Mouse (Mus musculus): ENCODE measurements around the gene Pjvk. TPM values are rescaled to one million over a fixed set of nuclear protein-coding genes. Genes with fewer than 3 reads are reported as not detected.
"Not testable (repeated sequence)": the region's sequence is repeated elsewhere in the genome, so short reads cannot be mapped to it uniquely, and the experiment has no call there.

Pjvk gene
- polyA plus RNA-seq, 1 experiment: 0.04 TPM

DNA sequence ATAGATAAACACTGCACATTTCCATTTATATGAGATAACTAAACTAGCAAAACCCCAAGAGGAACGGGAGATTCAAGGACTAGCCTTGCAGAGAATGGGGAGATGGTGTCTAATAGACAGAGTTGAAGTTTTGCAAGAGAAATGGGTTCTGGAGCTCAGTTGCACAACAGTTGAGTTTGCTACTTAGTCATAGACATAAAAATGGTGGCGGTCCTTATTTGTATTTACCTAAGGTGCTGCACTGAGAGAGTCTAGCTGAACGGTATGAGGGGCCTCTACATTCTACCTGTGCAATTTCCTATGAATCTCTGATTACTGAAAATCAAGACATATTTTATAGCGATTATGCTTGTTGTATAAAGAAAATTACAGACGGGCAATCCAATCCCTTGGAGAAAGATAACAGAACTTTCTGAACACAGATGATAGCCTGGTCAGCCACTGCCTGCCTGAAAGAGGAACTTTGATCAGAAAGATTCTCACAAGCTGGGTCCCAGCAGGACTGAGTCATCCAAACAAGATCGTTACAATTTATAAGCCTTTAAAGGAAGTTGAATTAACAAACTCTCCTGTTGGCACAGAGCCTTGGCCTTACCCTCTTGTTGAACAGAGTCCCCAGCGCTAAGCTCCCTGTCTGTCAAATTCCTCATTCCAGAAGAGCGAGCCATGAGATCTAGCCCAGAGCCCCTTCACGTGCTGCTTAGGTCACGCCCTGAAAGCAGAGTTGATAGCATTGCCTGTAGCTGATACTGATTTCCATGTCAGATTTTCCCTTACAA is 37.8 kb upstream of the Pjvk start:
- Histone ChIP-seq H3K79me2 (ENCODE audit: control insufficient read depth, insufficient read depth) (no peaks in the 10 kb centered on the region), H3K36me3 (ENCODE audit: control insufficient read depth, insufficient read depth) (no peaks in the 10 kb centered on the region), H3K4me3 (no peak overlapping the region), H3ac (ENCODE audit: control insufficient read depth, insufficient read length) (no peak overlapping the region), H3K27me3 (ENCODE audit: control insufficient read depth, insufficient read depth, insufficient read length) (no peaks in the 10 kb centered on the region), H3K4me2 (ENCODE audit: low read depth) (no peak overlapping the region)
- TF ChIP-seq POLR2AphosphoS2 (IDR thresholded peaks at IDR 0.05; ENCODE audit: insufficient read length, low read depth) (no peak), CEBPB (IDR thresholded peaks at IDR 0.05; ENCODE audit: insufficient read depth, poor library complexity, severe bottlenecking) (no peak), E2F4 (IDR thresholded peaks at IDR 0.05; ENCODE audit: insufficient read depth) (no peak), MYOD1 (IDR thresholded peaks at IDR 0.05; ENCODE audit: control insufficient read depth in 1 of 3, insufficient read length in 2 of 3, low read depth in 2 of 3) (no peak), REST (IDR thresholded peaks at IDR 0.05; ENCODE audit: insufficient read depth, insufficient read length) (no peak), MAX (IDR thresholded peaks at IDR 0.05; ENCODE audit: low read depth) (no peak), TCF3 (IDR thresholded peaks at IDR 0.05; ENCODE audit: insufficient read length, low read depth) (no peak)

DNA sequence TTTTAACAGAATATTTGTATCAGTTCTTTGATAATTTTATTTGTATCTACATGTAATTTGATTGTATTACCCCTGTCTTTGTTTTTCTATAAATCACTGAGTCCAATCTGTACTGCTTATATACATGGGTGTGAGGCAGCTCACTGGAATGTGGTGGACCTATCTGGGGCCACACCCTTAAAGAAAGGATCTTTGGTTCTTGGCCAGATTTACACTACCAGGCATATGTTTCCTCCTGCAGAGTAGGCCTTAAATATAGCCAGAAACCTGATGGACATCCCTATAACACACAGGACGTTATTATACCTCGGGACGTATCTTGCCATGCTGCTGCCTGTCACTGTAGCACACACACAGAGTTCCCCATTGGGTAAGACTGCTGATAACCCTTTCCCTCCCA is 36.3 kb upstream of the Pjvk start:
- Histone ChIP-seq H3K36me3 (ENCODE audit: control insufficient read depth, insufficient read depth) (no peaks in the 10 kb centered on the region), H3K4me3 (no peak overlapping the region), H3K27me3 (ENCODE audit: control insufficient read depth, insufficient read depth, insufficient read length) (no peaks in the 10 kb centered on the region), H3K79me2 (ENCODE audit: control insufficient read depth, insufficient read depth) (no peaks in the 10 kb centered on the region), H3K4me2 (ENCODE audit: low read depth) (no peak overlapping the region), H3ac (ENCODE audit: control insufficient read depth, insufficient read length) (no peak overlapping the region)
- no peak for TF ChIP-seq TCF12 (IDR thresholded peaks at IDR 0.05; ENCODE audit: insufficient read depth, poor library complexity, severe bottlenecking)
- TF ChIP-seq MYOD1 (IDR thresholded peaks at IDR 0.05; ENCODE audit: control insufficient read depth in 1 of 3, insufficient read length in 2 of 3, low read depth in 2 of 3): no peak
- no peak for TF ChIP-seq E2F4 (IDR thresholded peaks at IDR 0.05; ENCODE audit: insufficient read depth)
- no peak for TF ChIP-seq SRF (IDR thresholded peaks at IDR 0.05; ENCODE audit: control insufficient read depth, insufficient read length, low read depth)

DNA sequence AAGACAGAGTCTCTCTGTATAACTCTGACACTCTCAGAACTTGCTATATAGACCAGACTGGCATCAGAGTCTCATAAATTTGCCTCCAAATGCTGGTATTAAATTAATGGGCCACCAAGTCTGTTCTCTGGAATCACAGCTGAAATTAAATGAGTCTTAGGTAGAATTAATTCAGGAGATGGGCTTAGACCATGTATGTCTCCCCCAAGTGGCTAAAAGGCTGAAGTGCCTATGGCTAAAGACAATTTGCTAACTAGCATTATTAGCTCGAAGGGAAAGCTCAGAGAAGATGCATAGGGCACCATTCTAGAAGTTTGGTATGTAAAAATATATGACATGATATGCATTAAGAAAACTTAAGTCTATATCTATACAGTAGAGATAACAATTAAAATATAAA is 30.2 kb upstream of the Pjvk start:
- Histone ChIP-seq H3K79me2 (ENCODE audit: control insufficient read depth, insufficient read depth) (no peaks in the 10 kb centered on the region), H3K36me3 (ENCODE audit: control insufficient read depth, insufficient read depth) (no peaks in the 10 kb centered on the region), H3K27me3 (ENCODE audit: control insufficient read depth, insufficient read depth, insufficient read length) (no peaks in the 10 kb centered on the region), H3K4me3 (no peak overlapping the region), H3ac (ENCODE audit: control insufficient read depth, insufficient read length) (no peak overlapping the region), H3K4me2 (ENCODE audit: low read depth) (no peak overlapping the region)
- TF ChIP-seq POLR2A (IDR thresholded peaks at IDR 0.05; ENCODE audit: insufficient read length, low read depth): no peak
- no peak for TF ChIP-seq MYOG (IDR thresholded peaks at IDR 0.05; ENCODE audit: control insufficient read depth in 1 of 3, insufficient read depth in 1 of 3, insufficient read length in 2 of 3, low read depth in 2 of 3)
- TF ChIP-seq TCF3 (IDR thresholded peaks at IDR 0.05; ENCODE audit: insufficient read length, low read depth): no peak
- TF ChIP-seq E2F4 (IDR thresholded peaks at IDR 0.05; ENCODE audit: insufficient read depth): no peak
- TF ChIP-seq POLR2AphosphoS2 (IDR thresholded peaks at IDR 0.05; ENCODE audit: insufficient read length, low read depth): no peak
- no peak for TF ChIP-seq TCF12 (IDR thresholded peaks at IDR 0.05; ENCODE audit: insufficient read depth, poor library complexity, severe bottlenecking)
- TF ChIP-seq MAX (IDR thresholded peaks at IDR 0.05; ENCODE audit: low read depth): no peak
- no peak for TF ChIP-seq SRF (IDR thresholded peaks at IDR 0.05; ENCODE audit: control insufficient read depth, insufficient read length, low read depth)
- TF ChIP-seq USF1 (IDR thresholded peaks at IDR 0.05; ENCODE audit: low read depth): no peak
- no peak for TF ChIP-seq MYOD1 (IDR thresholded peaks at IDR 0.05; ENCODE audit: control insufficient read depth in 1 of 3, insufficient read length in 2 of 3, low read depth in 2 of 3)
- no peak for TF ChIP-seq REST (IDR thresholded peaks at IDR 0.05; ENCODE audit: insufficient read depth, insufficient read length)
- no peak for TF ChIP-seq CEBPB (IDR thresholded peaks at IDR 0.05; ENCODE audit: insufficient read depth, poor library complexity, severe bottlenecking)

DNA sequence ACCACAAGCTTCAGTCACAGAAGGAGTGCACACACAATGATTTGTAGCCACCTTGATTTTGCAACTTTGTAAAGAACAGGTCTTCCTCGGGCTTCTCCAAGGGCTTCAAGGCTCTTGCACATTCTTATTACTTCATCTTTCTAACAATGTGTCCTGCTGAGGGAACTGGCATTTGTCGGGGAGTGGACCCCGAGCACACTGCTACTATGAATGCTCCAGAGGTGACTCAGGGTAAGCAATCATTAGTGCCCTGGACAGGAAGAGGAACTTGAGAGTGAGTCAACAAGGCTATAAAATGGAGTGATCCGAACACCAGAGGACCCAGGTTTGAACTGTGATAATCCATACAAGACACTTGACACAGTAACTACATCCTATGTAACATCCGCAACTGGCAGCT is 28.1 kb upstream of the Pjvk start:
- Histone ChIP-seq H3K4me3 (no peak overlapping the region), H3ac (ENCODE audit: control insufficient read depth, insufficient read length) (no peak overlapping the region)

DNA sequence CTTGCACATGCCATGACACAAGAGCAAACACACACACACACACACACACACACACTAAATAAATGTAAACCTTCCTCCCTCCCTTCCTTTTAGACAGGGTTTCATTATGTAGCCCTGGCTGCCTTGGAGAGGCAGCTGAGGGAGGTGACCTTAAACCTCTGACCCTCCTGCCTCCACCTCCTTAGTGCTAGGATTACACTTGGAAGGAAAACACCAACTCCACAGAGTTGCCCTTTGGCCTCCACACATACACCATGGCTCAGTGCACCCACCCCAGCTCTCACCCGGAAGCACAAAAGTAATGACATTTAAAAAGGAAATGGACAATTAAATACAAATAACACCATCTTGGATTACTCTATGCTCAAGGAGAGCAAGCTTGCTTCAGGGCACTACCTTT is 26.6 kb upstream of the Pjvk start:
- Histone ChIP-seq H3ac (ENCODE audit: control insufficient read depth, insufficient read length) (no peak overlapping the region), H3K4me2 (ENCODE audit: low read depth) (no peak overlapping the region), H3K4me3 (no peak overlapping the region), H3K27me3 (ENCODE audit: control insufficient read depth, insufficient read depth, insufficient read length) (no peaks in the 10 kb centered on the region), H3K36me3 (ENCODE audit: control insufficient read depth, insufficient read depth) (no peaks in the 10 kb centered on the region), H3K79me2 (ENCODE audit: control insufficient read depth, insufficient read depth) (no peaks in the 10 kb centered on the region)
- no peak for TF ChIP-seq MYOD1 (IDR thresholded peaks at IDR 0.05; ENCODE audit: control insufficient read depth in 1 of 3, insufficient read length in 2 of 3, low read depth in 2 of 3)
- no peak for TF ChIP-seq SRF (IDR thresholded peaks at IDR 0.05; ENCODE audit: control insufficient read depth, insufficient read length, low read depth)
- TF ChIP-seq REST (IDR thresholded peaks at IDR 0.05; ENCODE audit: insufficient read depth, insufficient read length): no peak
- TF ChIP-seq POLR2A (IDR thresholded peaks at IDR 0.05; ENCODE audit: insufficient read length, low read depth): no peak
- TF ChIP-seq TCF12 (IDR thresholded peaks at IDR 0.05; ENCODE audit: insufficient read depth, poor library complexity, severe bottlenecking): no peak
- TF ChIP-seq E2F4 (IDR thresholded peaks at IDR 0.05; ENCODE audit: insufficient read depth): no peak
- TF ChIP-seq POLR2AphosphoS2 (IDR thresholded peaks at IDR 0.05; ENCODE audit: insufficient read length, low read depth): no peak
- no peak for TF ChIP-seq MAX (IDR thresholded peaks at IDR 0.05; ENCODE audit: low read depth)
- no peak for TF ChIP-seq USF1 (IDR thresholded peaks at IDR 0.05; ENCODE audit: low read depth)
- no peak for TF ChIP-seq MYOG (IDR thresholded peaks at IDR 0.05; ENCODE audit: control insufficient read depth in 1 of 3, insufficient read depth in 1 of 3, insufficient read length in 2 of 3, low read depth in 2 of 3)
- TF ChIP-seq CEBPB (IDR thresholded peaks at IDR 0.05; ENCODE audit: insufficient read depth, poor library complexity, severe bottlenecking): no peak
- no peak for TF ChIP-seq TCF3 (IDR thresholded peaks at IDR 0.05; ENCODE audit: insufficient read length, low read depth)

More for the DNA sequence above, 28.1 kb upstream of the Pjvk start:
- H3K79me2 ChIP-seq (ENCODE audit: control insufficient read depth, insufficient read depth): no peaks in the 10 kb centered on the region
- H3K4me2 ChIP-seq (ENCODE audit: low read depth): no peak overlapping the region
- no peaks in the 10 kb centered on the region for H3K27me3 ChIP-seq (ENCODE audit: control insufficient read depth, insufficient read depth, insufficient read length)
- TF ChIP-seq REST (IDR thresholded peaks at IDR 0.05; ENCODE audit: insufficient read depth, insufficient read length) (no peak), POLR2AphosphoS2 (IDR thresholded peaks at IDR 0.05; ENCODE audit: insufficient read length, low read depth) (no peak), MYOD1 (IDR thresholded peaks at IDR 0.05; ENCODE audit: control insufficient read depth in 1 of 3, insufficient read length in 2 of 3, low read depth in 2 of 3) (no peak), SRF (IDR thresholded peaks at IDR 0.05; ENCODE audit: control insufficient read depth, insufficient read length, low read depth) (no peak), TCF3 (IDR thresholded peaks at IDR 0.05; ENCODE audit: insufficient read length, low read depth) (no peak)
- H3K36me3 ChIP-seq (ENCODE audit: control insufficient read depth, insufficient read depth): no peaks in the 10 kb centered on the region

DNA sequence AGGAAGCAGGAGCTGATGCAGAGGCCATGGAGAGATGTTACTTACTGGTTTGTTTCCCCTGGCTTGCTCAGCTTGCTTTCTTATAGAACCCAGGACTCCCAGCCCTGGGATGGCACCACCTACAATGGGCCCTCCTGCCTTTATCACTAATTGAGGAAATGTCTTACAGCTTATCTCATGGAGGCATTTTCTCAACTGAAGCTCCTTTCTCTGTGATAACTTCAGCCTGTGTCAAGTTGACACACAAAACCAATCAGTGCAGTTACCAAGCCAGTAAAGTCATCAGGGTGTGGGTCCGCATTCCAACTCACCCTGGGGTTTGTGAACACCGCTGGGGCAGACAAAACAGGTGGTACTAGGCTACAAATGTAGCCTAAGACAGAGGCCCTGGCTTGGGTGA is 26.0 kb upstream of the Pjvk start:
- H3ac ChIP-seq (ENCODE audit: control insufficient read depth, insufficient read length); H3K36me3 ChIP-seq (ENCODE audit: control insufficient read depth, insufficient read depth); H3K4me3 ChIP-seq; H3K4me2 ChIP-seq (ENCODE audit: low read depth); H3K79me2 ChIP-seq (ENCODE audit: control insufficient read depth, insufficient read depth); H3K27me3 ChIP-seq (ENCODE audit: control insufficient read depth, insufficient read depth, insufficient read length): not testable (repeated sequence)
